Mouse (Mus musculus) heart, adult 11 months (tissue): ENCODE measurements around the gene Best1.

ENCODE experiments used
- DNase-seq: peaks from one replicate; pipeline ENCODE4 v3.0.0; 2022

Best1 gene

DNA sequence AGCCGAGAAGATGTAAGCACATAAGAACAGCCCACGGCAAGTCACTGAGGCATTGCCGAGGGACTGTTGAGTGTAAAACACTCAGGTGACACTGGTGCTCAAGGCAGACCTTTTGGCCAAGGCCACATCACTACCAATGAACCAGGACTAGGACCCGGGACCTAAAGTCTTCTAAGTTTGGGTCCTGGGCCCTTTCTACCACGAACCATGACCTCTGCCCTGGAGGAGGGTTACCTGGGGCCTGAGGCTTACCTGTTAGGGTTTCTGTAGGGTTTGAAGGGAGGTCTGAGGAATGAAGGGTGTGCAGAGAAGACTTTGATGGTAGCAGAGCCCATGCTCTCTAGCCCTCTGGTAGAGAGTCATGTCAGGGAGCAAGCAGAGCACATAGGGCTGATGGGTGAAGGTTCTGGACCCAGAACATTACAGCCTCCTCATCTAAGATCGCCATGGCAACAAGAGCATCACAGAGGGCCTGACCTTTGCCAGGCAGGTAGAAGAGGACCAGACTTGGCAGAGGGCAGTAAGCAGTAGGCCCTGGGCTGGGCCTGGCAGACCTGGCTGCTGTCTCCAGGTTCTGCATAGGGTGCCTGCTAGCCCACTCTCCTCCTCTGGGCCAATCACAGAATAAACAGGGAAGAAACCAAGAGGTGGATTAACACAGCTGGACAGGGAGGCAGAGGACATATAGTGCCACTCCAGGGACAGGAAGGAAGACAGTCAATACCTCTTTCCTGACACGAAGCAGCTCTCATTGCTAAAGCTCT is at the start of gene Best1, which contains the start of gene Rab3il1:
Best1 (minus strand) TSS at position 428 of the 764 bp plus-strand sequence.
Rab3il1 (plus strand) TSS at position 464 of the 764 bp plus-strand sequence.
- peak; percentile 82 for DNase-seq

DNA sequence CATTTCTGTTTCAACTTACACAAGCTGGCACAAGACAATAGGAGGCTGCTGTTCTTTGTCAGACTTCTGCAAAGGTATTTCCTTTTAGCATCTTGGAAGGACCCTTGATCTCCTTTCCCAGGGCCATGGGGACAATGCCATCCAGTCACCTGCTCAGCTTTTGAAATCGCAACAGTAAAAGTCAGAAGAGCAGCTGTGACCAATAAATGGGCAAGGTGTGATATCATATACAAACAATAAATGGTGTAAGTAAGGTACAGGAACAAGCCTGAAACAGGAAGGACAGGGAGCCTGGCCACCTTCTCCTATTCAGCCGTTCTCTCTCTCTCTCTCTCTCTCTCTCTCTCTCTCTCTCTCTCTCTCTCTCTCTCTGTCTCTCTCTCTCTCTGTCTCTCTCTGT is 49.0 kb upstream of the Best1 start:
- DNase-seq: no peak

DNA sequence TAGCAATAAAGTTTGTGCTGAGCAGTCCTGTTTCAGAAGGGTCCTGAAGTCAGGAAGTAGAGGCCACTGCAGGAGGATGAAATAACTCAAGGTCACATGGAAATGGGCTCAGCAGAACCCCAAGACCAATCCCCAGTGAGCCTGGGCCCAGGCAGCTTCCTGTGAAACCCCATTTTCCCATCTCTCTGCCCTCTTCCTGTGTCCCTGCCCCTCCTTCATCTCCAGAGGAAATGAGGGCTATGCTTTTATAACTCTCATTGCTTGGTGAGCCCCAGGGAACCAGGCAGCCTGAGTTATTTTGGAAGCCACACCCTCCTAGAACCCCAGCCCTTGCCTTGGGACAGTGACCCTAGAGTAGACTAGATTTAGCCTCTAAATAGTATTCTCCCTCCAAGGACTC is 48.1 kb upstream of the Best1 start:
- DNase-seq: peak; percentile 97

DNA sequence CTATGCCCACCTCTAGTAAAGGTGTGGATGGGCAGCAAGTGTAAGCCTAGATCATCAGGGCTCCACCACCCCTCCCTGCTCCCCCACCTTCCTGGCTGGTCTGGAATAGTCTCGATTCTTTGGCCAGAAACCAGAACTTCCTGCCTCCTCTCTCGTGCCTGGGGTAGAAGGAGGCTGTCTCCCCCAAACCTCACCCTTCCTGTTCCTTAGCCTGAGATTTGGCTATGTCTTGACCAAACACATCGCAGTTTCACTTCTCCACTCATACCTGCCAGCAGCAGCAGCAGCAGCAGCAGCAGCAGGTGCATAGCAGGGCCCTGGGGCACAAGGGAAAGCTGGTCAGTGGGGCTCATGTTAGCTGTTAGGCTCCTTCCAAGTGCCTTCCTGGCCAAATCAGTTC is 45.5 kb upstream of the Best1 start:
- DNase-seq: no peak

DNA sequence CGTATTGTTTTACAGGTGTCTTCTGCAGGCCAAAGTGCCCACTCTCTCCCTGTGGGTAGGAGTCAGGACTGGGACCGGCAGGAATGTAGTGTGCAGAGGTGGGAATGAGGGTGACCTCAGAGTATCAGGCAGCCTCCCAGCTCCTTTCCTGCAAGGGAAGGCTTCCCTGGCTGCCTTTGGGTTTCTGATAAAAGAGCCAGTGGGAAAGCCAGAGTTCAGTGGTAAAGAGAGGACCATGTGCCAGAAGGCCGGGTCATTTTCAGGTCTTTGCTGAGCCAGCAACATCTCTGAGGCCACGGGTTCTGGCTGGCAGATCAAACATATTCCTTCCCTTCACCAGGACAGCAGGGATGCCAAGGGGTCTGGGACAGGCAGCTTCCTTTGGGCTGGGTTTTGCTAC is 44.9 kb upstream of the Best1 start:
- peak; percentile 95 for DNase-seq

DNA sequence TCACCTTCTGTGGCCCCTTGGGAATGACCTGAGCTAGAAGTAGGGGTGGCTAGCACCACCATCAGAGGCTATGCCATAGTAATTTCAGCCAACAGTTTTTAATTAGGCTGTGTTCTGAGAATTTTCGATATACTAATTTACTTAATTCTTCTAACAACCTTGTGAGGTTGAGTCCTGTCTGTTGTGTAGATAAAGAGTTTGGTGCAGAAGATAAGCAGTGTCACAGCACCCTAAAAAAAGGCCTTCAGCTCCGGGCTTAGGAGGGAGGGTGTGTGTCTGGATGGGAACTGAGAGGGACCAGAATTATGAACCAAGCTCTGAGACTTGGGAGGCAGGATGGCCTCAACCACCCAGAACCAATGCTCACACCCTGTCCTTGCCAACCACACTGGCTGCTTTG is 44.3 kb upstream of the Best1 start:
- DNase-seq: no peak

DNA sequence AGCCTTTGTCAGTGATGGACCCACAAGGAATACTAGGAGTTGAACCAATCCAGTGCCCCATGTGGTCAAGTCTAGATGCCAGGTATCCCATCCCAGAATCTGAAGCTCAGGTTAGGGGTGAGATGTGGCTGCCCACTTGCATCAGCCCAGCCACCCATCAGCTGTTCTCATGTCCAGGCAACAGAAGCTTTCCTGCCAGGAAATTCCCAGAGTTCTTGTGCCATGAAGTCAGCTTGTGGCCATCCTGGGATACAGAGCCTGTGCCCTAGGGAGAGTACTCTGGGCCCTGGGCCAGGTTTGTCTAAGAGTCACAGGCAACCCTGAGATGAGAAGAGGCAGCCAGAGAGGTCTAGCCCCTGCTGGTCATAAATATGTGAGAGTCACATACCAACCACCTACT is 42.2 kb upstream of the Best1 start:
- DNase-seq: peak; percentile 98

DNA sequence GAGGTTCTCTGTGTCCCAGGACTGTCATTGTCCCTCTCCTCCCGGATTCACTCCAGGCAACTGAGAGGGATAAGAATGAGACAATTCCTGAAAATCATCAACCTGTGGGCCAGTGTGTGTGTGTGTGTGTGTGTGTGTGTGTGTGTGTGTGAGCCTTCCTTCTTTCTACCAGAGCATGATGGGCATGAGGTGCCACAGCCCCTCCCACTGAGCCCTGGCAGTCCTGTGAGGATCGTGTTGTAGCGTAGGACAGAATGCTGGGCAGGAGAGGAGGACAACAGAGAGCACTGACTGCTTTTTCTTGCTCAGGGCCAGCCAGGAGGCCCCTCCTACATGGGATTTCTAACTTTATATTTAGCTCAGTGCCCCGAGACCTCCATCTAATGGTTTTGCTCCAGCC is 41.4 kb upstream of the Best1 start:
- peak; percentile 94 for DNase-seq

DNA sequence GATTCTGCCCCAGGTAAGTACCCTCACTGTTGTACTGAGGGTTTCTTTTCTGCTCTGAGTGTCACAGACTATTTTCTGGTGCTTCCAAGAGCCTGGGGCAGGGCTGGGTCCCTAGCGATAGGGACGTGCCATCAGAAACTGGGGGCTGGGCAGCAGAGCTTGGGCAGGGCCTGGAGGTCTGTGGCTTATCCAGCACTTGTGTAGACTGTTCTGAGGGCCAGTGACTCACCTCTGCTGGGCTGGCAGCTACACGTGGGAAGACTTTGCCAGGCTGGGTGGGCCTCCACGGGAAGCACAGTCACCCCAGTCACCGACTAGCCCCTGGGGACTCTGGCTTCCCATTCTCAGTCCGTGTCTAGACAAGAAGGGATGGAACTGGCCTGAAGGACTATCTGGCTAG is 40.8 kb upstream of the Best1 start:
- peak; percentile 97 for DNase-seq

DNA sequence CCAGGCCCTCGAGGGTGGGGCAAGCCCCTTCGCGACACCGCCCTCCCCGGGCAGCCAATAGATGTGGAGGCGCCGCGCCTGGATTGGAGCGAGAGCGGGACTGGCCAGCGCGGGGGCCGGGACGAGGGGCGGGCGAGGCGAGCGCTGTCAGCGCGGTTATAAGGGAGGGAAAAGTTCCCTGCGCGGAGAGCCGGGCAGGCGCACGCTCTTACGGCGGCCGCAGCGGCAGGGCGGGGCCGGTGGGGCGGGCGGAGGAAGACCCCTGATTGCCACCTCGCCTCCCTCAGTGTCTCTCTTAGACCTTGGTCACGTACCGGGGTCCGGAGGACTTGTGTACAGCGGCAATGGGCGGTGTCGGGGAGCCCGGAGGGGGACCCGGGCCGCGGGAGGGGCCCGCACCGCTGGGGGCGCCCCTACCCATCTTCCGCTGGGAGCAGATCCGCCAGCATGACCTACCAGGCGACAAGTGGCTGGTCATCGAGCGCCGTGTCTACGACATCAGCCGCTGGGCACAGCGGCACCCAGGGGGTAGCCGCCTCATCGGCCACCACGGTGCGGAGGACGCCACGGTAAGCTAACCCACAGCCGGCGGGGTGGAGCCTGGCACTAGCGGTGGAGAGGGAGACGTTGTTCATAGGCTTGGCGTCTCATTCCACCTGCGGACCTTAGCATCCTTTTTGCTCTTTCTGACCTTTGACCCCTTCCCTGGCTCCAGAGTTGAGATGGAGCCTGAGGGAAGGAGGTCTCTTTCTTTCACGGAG is 40.1 kb upstream of the Best1 start, which contains the start of gene Fads3:
Fads3 (plus strand) TSS at position 182 of the 761 bp plus-strand sequence.
- peak; percentile 99 for DNase-seq

DNA sequence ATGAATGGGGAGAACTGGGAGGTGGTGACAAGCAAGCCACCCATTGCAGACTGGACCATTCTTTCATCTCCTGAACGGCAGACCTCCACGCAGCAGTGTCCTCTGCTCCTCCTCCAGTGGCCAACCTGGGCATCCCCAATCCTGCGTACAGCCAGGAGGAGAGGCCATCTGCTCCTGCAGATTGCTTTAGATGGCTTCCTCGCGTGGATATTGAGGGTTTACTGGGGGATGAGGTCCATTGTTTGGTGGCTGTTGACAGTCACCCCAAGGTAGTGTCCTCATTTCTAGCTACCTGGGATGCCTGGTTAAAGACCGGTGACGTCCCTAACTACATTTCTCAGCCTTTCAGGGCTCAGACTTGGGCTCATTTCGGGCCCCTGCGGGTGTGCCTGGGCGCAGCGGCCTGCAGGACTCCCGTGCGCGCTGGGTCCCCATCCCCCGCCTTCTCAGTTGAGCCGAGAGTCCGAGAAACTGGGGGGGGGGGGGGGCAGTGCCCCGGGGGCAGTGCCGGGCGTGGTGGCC is 39.5 kb upstream of the Best1 start:
- DNase-seq: no peak

DNA sequence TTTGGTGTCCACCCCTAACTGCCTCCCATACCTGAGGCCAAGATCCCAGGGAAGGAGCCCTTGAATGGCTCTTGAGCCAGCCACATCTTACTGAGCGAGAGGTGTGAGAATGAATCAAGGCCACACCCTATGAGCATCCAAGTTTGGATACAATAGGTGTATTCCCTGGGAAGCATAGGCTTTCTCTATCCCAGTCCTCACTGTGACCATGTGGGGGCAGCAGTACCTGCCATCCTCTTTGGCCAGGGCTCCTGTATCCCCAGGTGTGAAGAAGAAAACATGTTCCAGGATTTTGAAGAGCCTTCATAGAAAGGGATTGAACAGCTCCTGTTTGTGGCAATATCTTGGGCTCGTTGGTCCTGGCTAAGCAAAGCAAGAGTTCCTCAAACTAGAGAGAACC is 38.2 kb upstream of the Best1 start:
- no peak for DNase-seq

DNA sequence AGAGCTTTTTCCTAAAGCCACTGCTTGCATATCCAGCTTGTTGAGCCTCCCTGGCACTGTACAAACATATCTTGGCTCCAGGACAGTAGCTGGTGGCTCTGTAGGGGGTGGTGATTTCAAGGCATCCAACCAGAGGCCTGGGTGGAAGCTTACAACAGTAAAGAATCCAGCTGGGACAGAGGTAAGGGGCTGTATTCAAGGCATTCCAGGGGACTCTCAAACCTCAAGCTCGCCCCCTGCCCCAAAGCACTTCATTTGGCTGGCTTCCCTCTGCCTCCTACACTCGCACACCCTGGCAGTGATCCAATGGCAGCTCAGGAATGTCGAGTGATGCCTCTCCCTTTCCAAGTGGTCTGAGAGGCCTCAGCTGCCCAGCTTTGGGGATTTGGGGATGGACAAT is 37.5 kb upstream of the Best1 start:
- DNase-seq: peak; percentile 96

DNA sequence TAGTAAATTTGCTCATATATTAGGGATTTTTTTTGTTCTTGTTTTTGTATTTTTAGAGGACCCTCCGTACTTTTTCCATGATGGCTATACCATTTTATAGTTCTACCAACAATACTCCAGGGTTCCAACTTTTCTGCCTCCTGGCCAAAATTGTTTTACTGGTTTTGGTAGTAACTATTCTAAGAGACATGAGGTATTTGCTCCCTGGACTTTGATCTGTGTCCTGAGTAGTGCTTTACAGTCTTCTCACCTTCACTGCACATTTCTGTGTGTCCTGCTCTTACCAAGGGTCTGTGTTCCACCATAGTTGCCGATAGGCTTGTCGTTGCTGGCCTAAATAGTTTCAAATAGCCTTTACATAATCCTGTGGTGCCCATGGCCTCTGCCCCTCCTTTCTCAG is 36.9 kb upstream of the Best1 start:
- no peak for DNase-seq

DNA sequence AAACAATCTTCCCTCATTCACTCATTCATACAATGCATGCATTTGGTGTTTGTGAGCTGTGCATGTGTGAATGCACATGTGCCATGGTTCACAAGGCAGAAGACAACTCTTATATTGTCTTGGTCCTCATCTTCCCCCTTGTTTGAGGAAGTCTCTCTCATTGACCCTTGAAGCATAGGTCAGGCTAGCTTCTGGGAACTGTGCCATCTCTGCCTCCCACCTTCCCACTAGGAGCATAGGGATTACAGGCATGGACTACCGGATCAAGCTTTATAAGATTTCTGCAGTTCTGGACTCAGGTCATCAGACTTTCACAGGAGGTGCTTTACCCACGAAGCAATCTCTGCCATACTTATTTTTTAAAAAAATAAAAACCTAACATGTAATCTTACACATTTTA is 36.1 kb upstream of the Best1 start:
- no peak for DNase-seq

DNA sequence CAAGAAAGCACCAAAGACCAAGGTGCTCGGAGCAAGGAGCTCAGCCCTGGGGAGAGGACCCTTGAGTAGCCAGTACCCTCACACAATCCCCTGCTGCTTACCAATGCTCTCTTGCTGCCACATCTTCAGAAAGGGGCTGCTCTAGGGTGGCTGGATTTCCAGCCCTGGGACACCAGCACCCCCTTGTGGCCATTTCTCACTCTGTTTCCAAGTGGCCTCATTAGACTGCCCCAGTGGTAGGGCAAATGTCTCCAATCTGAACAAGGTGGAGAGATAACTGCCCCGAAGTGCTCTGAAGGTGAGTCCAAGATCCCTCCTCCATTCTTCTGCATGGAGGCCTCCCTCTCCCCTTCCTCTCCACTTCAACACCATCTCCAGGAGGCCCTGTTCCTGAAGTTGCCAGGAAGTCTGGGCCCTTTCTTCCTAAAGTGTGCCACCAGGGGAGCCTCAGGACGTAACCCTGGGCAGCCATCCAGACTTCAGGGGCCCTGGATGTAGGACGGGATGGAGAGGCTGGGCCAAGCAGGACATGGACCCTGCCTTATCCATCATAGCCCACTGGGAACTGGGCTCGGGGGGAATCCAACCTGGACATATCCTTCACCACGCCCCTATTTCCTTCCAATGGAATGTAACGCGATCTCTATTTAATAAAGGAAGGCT is 33.5 kb upstream of the Best1 start:
- peak; percentile 96 for DNase-seq

DNA sequence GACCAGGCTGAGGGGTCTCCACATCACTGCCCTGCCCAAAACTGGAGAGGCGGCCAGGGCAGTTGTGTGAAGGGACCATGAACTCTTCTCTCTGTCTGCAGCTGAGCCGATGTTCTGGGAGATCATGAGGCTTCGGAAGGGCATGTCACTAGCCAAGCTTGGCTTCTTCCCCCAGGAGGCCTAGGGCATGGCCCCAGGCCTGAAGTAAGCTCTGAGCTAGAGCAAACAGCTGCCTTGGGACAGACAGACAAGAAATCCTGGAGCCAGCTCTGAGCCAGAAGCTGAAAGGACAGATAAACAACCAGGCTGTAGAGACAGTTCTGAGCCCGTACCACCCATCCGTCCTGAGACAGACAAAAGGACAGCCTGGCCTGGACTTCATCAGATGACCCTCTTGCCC is 32.9 kb upstream of the Best1 start:
- no peak for DNase-seq

DNA sequence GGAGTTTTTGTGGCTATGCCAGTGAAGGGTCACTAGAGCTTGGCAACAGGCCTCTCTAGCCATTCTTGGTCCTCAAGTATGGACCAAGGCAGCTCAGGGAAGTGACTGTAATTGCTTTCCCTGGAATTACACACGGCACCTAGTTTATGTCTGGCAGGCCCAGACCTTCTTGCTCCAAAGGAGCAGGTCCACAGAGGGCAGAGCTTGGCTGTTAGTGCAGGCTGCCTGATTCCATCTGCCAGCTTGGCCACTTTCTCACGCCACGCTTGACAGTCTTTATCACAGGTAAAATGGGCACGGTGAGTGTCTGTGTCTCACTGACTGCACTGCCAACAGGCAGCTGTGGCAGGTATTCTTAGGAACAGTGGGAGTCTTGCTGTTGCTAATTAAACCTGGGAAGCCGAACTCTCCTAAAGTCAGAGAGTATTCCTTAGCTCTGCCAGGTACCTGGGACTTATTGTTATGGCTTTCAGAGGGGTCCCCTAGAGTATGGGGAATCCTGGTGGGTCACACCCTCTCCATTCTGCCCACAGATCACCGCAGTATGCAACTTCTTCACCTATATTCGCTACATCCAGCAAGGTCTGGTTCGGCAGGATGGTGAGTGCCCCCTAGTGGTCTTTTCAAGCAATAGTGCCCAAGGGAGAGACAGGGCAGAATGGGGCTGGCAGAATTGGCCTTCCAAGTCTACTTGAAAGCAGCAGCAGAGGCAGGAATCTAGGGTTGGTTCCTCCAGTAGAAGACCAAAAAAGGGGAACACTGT is 32.0 kb upstream of the Best1 start:
- DNase-seq: peak; percentile 95

DNA sequence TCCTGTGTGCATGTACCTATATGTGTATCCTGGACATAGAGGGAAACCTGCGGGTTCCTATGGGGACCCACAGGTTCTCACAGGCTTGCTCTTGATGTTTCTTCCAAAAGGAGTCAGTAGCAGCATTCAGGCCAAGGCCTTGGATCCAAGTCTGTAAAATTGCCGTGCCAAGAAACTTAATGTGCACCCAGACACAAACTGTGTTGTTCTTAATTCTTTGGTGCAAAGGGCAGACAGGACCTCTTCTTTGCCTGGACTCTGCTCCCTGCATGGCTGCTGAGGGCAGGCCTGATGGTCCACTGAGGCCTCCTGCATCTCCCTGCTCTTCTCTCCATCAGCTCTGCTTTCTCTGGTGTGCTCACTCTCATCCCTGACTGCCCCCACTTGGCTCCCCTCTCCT is 28.3 kb upstream of the Best1 start:
- DNase-seq: no peak

DNA sequence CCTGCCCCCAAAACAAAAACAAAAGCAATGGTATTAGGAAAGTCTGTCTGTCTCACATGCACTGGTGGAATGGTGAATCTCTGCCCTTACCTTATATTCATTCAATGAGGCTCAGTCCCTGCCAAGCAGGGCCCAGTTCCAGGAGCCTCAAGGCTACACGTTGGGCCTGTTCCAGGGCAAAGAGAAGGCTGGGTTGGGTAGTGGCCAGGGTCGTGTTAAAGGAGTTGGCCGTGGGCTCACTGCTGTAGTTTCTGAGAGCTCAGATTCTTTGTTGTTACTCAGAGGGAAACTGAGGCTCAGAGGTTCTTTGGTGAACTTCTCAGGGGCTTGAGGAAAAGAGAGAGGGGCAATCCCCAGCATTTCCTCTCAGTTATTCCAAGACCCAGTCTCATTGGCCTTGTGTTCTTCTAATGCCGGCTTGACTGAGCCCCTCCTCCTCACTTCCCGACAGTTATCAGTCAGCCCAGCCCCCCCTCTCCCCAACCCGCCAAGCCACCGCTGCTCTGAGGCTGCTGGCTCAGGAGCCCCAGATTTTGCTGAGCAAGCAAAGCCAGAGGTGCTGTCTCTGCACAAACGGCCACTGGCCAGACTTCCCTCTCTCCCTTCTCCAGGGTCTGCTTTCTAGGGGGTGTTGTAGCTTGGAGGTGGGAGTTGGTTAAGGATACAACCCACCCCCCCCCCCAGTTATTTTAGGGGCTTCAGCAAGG is 23.9 kb upstream of the Best1 start:
- DNase-seq: peak; percentile 98

DNA sequence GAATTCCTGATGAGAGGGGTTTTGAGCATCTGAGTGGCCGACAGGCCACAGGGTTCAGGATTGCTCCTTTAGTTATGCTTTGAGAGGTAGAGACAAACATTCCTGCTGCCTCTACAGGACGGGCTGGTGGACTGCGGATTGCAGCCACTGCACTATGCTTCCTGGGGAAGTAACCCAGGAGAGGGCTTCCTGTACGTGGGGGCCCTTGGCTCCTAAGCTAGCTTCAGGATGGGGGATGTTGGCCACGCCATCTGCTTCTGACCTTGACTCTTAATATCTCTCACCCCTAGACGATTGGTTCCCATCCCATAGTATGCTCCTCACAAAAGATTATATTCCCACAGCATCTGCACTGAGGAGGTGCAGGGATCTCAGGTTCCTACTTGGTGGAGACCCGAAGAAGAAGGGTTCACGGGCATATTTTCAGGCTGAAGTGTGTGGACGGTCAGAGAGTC is 21.9 kb upstream of the Best1 start:
- DNase-seq: peak; percentile 96
